23 mouse cellular contexts compared by ENCODE assay signal in the genomic region with DNA sequence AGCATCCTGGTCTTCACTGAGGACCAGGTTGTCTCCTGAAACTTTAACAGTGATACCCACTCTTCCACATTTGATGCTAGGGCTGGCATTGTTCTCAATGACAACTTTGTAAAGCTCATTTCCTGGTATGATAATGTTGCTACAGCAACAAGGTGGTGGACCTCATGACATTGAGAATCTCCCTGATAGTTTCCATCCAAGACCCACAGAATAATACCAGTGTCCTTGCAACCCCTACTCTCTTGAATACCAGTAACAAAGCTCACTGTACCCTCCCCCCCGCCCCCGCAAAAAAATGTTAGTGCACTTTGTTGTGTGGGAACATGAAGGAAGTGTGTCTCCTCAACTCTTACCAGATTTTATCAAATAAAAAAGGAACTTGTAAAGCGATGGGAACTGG. TPM values are rescaled to one million over a fixed set of nuclear protein-coding genes. Genes with fewer than 3 reads are reported as not detected.
DNase-seq lines count a peak whose midpoint lies in the region; ATAC-seq and TF ChIP-seq lines count a peak whose summit lies in the region.
"Had no signal": no experiment of that assay in that cellular context is flagged by ENCODE, and none has a peak within 500 bp of the region (broad histone marks: within the 10 kb centered on the region; RNA-seq: fewer than 3 reads in every experiment).

No protein-coding gene starts in this region.

- no peak for TF ChIP-seq CTCF in hindbrain, postnatal 0 days (IDR thresholded peaks at IDR 0.05; ENCODE audit: low read depth)

- DNase-seq in CD4-positive helper T cell, adult 2 months (ENCODE audit: low read depth, low spot score), result peak; percentile 50
- no peak for DNase-seq in gastrocnemius, adult 8-10 months (ENCODE audit: low spot score in 2 of 2)
- no peak for DNase-seq in midbrain, embryonic 10.5 days (ENCODE audit: low spot score)
- no peak for DNase-seq in hindbrain, postnatal 0 days (ENCODE audit: low spot score)
- DNase-seq: adrenal gland, adult 8-10 months; adrenal gland, postnatal 14 days; adrenal gland, postnatal 36 days; B cell, adult 2 months; cerebellum, adult 11-12 months; cerebellum, adult 2 months; cerebellum, adult 9-10 months; cerebellum, postnatal 10 days; cerebellum, postnatal 25 days; forebrain, postnatal 0 days had no signal

- no peak overlapping the region for H3K4me2 ChIP-seq in hindbrain, postnatal 0 days (ENCODE audit: low read depth, low read length)
- H3K4me2 ChIP-seq: embryonic facial prominence, embryonic 12.5 days; forebrain, embryonic 13.5 days; forebrain, embryonic 15.5 days had no signal

- H3K4me3 ChIP-seq in midbrain, embryonic 10.5 days, result no peak overlapping the region
- no peak overlapping the region for H3K4me3 ChIP-seq in hindbrain, postnatal 0 days (ENCODE audit: low read length)
- H3K4me3 ChIP-seq: embryonic facial prominence, embryonic 10.5 days; embryonic facial prominence, embryonic 12.5 days; forebrain, embryonic 13.5 days; forebrain, embryonic 15.5 days had no signal

- H3K27me3 ChIP-seq in midbrain, embryonic 10.5 days (ENCODE audit: low read depth, poor library complexity, severe bottlenecking), result no peaks in the 10 kb centered on the region
- H3K27me3 ChIP-seq in hindbrain, postnatal 0 days (ENCODE audit: insufficient read depth, low read length), result no peaks in the 10 kb centered on the region
- H3K27me3 ChIP-seq: CH12.LX; embryonic facial prominence, embryonic 12.5 days; forebrain, embryonic 13.5 days; forebrain, embryonic 15.5 days; Patski had no signal

- H3K36me3 ChIP-seq in midbrain, embryonic 10.5 days, result no peaks in the 10 kb centered on the region
- H3K36me3 ChIP-seq in hindbrain, postnatal 0 days (ENCODE audit: insufficient read depth, low read length), result no peaks in the 10 kb centered on the region
- H3K36me3 ChIP-seq: embryonic facial prominence, embryonic 10.5 days; embryonic facial prominence, embryonic 12.5 days; forebrain, embryonic 15.5 days; G1E had no signal

- H3K4me1 ChIP-seq in midbrain, embryonic 10.5 days, result no peaks in the 10 kb centered on the region
- H3K4me1 ChIP-seq in hindbrain, postnatal 0 days (ENCODE audit: insufficient read depth, low read length), result no peaks in the 10 kb centered on the region
- H3K4me1 ChIP-seq: embryonic facial prominence, embryonic 12.5 days; forebrain, embryonic 13.5 days; forebrain, embryonic 15.5 days had no signal

- no peaks in the 10 kb centered on the region for H3K9me3 ChIP-seq in midbrain, embryonic 10.5 days (replicated peaks)
- no peaks in the 10 kb centered on the region for H3K9me3 ChIP-seq in hindbrain, postnatal 0 days (ENCODE audit: low read length)
- H3K9me3 ChIP-seq: forebrain, embryonic 13.5 days; forebrain, embryonic 15.5 days; G1E had no signal

- 83% methylated on average over 3 of the region's 3 CpGs for WGBS in midbrain, embryonic 10.5 days
- WGBS in hindbrain, postnatal 0 days, result 82% methylated on average over 3 of the region's 3 CpGs

- peak; percentile 56 for ATAC-seq in inflammation-experienced regulatory T-cells, adult 6 months
- no peak for ATAC-seq in hindbrain, postnatal 0 days
- ATAC-seq: activated CD4-positive, CD25-positive, alpha-beta regulatory T cell, adult 4 months; forebrain, embryonic 13.5 days; forebrain, embryonic 15.5 days; forebrain, postnatal 0 days; Patski had no signal

- no peak overlapping the region for H3K9ac ChIP-seq in hindbrain, postnatal 0 days (replicated peaks; ENCODE audit: low read length)
- H3K9ac ChIP-seq: embryonic facial prominence, embryonic 12.5 days; forebrain, embryonic 13.5 days; forebrain, embryonic 15.5 days; forebrain, postnatal 0 days had no signal

- H3K27ac ChIP-seq in midbrain, embryonic 10.5 days (replicated peaks), result no peak overlapping the region
- no peak overlapping the region for H3K27ac ChIP-seq in hindbrain, postnatal 0 days
- H3K27ac ChIP-seq: embryonic facial prominence, embryonic 10.5 days; embryonic facial prominence, embryonic 12.5 days; forebrain, embryonic 13.5 days; forebrain, embryonic 15.5 days had no signal

RNA-seq across cellular contexts. Expression of gene Dyrk2, which starts 23.6 kb away (rescaled TPM):
- polyA plus RNA-seq in inflammation-experienced regulatory T-cells, adult 6 months (2017; shearing (Covaris generic)), result 10 to 100 TPM in 2 of 3 experiments, 1 to 10 TPM in 1; 9.3 to 14.1 (median 12.9) TPM
- 10 to 100 TPM; 36.5 to 88.3 (median 52.5) TPM for total RNA-seq in gastrocnemius, adult 8-10 months (2022)
- 6.6 and 6.7 TPM in 2 replicates for polyA plus RNA-seq in midbrain, embryonic 10.5 days (2016; fragmentation: Nextera tagmentation; extraction: Ambion mirVana)
- total RNA-seq in hindbrain, postnatal 0 days (2014; rRNA removed), result 30.8 and 52.7 TPM in 2 replicates
- 7.7 and 8.0 TPM in 2 replicates for polyA plus RNA-seq in hindbrain, postnatal 0 days (2015; fragmentation: Nextera tagmentation; extraction: Ambion mirVana)
